Mouse (Mus musculus): Measurements from ENCODE around the gene B430306N03Rik.
"Not testable (repeated sequence)": the region's sequence is repeated elsewhere in the genome, so short reads cannot be mapped to it uniquely, and the experiment has no call there.

B430306N03Rik gene

GRCm38 (mm10) chr17:48312124-48312523, 3.8 kb upstream of the B430306N03Rik start:
- no peak for DNase-seq (ENCODE audit: low spot score)

- DNase-seq (ENCODE audit: low spot score), result no peak
These were observed 2.7 kb downstream of the B430306N03Rik start for GRCm38 (mm10) chr17:48318686-48319085.

GRCm38 (mm10) chr17:48321279-48321678, 5.3 kb downstream of the B430306N03Rik start:
- no peak for DNase-seq (ENCODE audit: low spot score)

GRCm38 (mm10) chr17:48323236-48323635, 7.3 kb downstream of the B430306N03Rik start:
- DNase-seq (ENCODE audit: low spot score), result no peak

- DNase-seq (ENCODE audit: low spot score), result no peak
These were observed 8.3 kb downstream of the B430306N03Rik start for GRCm38 (mm10) chr17:48324258-48324657.

- no peak for DNase-seq (ENCODE audit: low spot score)
These were observed 9.2 kb downstream of the B430306N03Rik start for GRCm38 (mm10) chr17:48325093-48325492.

GRCm38 (mm10) chr17:48325638-48326037, 9.7 kb downstream of the B430306N03Rik start:
- peak; percentile 10 for DNase-seq (ENCODE audit: low spot score)

- no peak for DNase-seq (ENCODE audit: low spot score)
These were observed 10.7 kb downstream of the B430306N03Rik start for GRCm38 (mm10) chr17:48326656-48327055.

GRCm38 (mm10) chr17:48332524-48332923, 16.6 kb downstream of the B430306N03Rik start:
- no peak for DNase-seq (ENCODE audit: low spot score)

GRCm38 (mm10) chr17:48334186-48334585, 18.2 kb downstream of the B430306N03Rik start:
- DNase-seq (ENCODE audit: low spot score), result no peak

GRCm38 (mm10) chr17:48336857-48337256, 20.9 kb downstream of the B430306N03Rik start:
- DNase-seq (ENCODE audit: low spot score), result peak; percentile 67

- no peak for DNase-seq (ENCODE audit: low spot score)
These were observed 24.3 kb downstream of the B430306N03Rik start for GRCm38 (mm10) chr17:48340267-48340666.

GRCm38 (mm10) chr17:48341947-48342346, 26.0 kb downstream of the B430306N03Rik start:
- no peak for DNase-seq (ENCODE audit: low spot score)

GRCm38 (mm10) chr17:48343065-48343464, 27.1 kb downstream of the B430306N03Rik start:
- no peak for DNase-seq (ENCODE audit: low spot score)

GRCm38 (mm10) chr17:48345824-48346223, 29.9 kb downstream of the B430306N03Rik start:
- no peak for DNase-seq (ENCODE audit: low spot score)

GRCm38 (mm10) chr17:48346231-48346630, 30.3 kb downstream of the B430306N03Rik start, which contains the start of gene Trem2:
TSS of gene Trem2 (plus strand) at chr17:48346401.
- DNase-seq (ENCODE audit: low spot score), result no peak

GRCm38 (mm10) chr17:48346834-48347233, 30.9 kb downstream of the B430306N03Rik start:
- DNase-seq (ENCODE audit: low spot score), result no peak

- DNase-seq (ENCODE audit: low spot score), result no peak
These were observed 31.3 kb downstream of the B430306N03Rik start for GRCm38 (mm10) chr17:48347287-48347686.

GRCm38 (mm10) chr17:48350681-48351193, 34.8 kb downstream of the B430306N03Rik start:
- no peak for DNase-seq (ENCODE audit: low spot score)

GRCm38 (mm10) chr17:48352976-48353375, 37.0 kb downstream of the B430306N03Rik start:
- not testable (repeated sequence) for DNase-seq (ENCODE audit: low spot score)

- no peak for DNase-seq (ENCODE audit: low spot score)
These were observed 39.9 kb downstream of the B430306N03Rik start for GRCm38 (mm10) chr17:48355822-48356221.

GRCm38 (mm10) chr17:48357892-48358291, 42.0 kb downstream of the B430306N03Rik start:
- DNase-seq (ENCODE audit: low spot score), result no peak

GRCm38 (mm10) chr17:48359616-48360015, 43.7 kb downstream of the B430306N03Rik start, which contains the start of gene Treml1:
TSS of gene Treml1 (plus strand) at chr17:48359916.
- DNase-seq (ENCODE audit: low spot score), result no peak

- DNase-seq (ENCODE audit: low spot score), result no peak
These were observed 44.5 kb downstream of the B430306N03Rik start for GRCm38 (mm10) chr17:48360462-48360861.
